Mouse (Mus musculus) Muller cell, postnatal 12 days (primary cell): ENCODE measurements around the gene Scp2d1.
"Not testable (repeated sequence)": the region's sequence is repeated elsewhere in the genome, so short reads cannot be mapped to it uniquely, and the experiment has no call there.

Experiments
- DNase-seq: peaks from one replicate; pipeline ENCODE4 v3.0.0-alpha.2; 2015; ENCODE audit errors: inconsistent ontology term

The Scp2d1 gene

DNA sequence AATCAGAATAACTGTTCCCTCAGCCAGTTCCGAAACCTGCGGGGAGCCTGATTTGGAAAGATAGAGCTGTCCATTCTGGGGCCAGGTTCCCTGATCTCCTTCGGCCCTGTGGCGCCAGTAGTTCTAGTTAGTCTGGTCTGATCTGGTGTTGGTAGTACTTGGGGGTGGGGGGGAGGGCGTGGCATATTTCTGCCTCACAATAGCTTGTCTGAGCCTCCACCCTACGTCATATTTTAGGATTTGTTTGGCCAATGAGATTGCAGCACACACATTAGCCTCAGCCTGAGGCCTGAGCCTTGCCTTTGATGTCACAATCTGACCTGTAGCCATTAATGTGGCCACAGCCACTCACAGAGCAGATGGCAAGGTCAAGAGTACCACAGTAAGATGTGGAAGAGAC, at the start of gene Scp2d1:
Scp2d1 (plus strand) TSS at position 301 of the 400 bp plus-strand sequence.
- not testable (repeated sequence) for DNase-seq

DNA sequence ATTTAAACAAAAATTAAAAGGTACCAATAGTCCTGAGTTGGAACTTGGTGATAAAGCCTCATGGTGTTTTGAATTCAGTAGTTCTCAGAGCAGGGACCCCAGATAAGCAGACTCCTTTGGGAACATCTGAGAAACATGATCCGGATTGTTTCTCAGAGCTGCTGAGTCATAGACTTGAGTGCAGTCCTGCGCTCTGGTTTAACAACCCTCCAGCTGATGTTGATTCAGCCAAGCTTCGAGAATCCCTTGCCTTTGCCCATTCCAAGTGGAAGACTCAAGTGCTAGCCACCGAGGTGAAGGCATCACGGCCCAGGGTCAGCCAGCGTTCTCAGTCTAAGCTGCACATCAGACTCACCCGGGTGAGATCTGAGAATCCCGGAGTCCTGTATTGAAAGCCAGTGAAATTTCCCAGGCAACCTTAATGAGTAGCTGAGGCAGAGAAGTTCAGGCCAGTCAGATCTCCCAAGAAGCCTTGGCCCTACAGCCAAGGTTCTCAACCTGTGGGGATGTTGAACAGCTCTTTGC, 48.8 kb upstream of the Scp2d1 start:
- no peak for DNase-seq

GRCm38 (mm10) chr2:144775626-144776025, 47.8 kb upstream of the Scp2d1 start:
- DNase-seq: no peak

GRCm38 (mm10) chr2:144779263-144779662, 44.2 kb upstream of the Scp2d1 start:
- no peak for DNase-seq

- no peak for DNase-seq
These were observed 42.7 kb upstream of the Scp2d1 start for GRCm38 (mm10) chr2:144780731-144781130.

GRCm38 (mm10) chr2:144781871-144782270, 41.6 kb upstream of the Scp2d1 start:
- DNase-seq: no peak

GRCm38 (mm10) chr2:144782481-144782880, 41.0 kb upstream of the Scp2d1 start:
- DNase-seq: no peak

- DNase-seq: no peak
These were observed 40.3 kb upstream of the Scp2d1 start for GRCm38 (mm10) chr2:144783190-144783589.

GRCm38 (mm10) chr2:144783831-144784230, 39.6 kb upstream of the Scp2d1 start:
- no peak for DNase-seq

DNA sequence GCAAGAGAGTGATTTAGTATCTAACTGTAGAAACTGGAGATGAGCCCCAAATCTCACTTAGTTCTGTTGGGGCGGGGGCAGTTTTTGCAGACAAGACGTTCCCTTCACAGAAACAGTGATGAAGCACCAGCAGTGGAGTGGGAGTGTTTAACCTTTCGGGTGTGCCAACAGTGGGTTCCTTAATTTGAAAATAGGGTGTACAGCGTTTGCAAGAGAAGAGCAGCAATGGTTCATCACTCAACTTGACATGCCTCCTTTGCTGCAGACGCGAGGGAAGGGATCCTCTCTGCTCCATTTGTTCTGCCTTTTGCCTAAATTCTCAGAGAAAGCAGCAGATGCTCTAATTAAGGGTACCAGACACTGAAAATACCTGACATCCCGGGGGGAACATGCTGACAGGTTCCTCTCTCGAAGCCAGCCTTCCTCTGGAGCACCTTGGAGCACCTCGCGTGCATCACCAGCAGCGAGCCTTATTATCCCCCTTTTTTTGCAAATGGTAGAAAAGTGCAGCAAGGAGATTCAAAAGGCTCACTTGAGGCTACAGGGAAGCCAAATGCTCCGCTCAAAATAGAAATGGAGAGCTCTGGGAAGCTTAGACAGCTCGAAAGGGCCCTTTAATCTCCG, 31.7 kb upstream of the Scp2d1 start:
- no peak for DNase-seq

DNA sequence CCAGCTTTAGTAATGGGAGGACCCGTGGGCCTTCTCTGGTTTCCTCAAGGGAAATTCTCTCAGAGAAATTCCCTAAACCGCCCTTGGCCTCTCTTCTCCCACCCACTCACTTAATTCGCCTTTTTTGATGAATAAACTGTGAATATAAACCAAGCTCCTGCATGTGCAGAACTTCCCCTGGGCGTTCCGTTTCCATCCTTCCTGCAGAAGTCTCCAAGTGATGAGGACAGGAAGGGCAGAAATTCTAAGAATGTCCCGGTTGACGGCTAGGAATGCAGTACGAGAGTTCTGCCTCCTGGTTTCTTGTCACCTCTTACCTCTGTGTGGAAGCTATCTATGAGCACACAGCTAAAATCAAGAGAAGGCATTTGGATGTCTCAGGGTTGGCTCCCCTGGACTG, 25.9 kb upstream of the Scp2d1 start:
- DNase-seq: no peak

GRCm38 (mm10) chr2:144807766-144808754, 15.4 kb upstream of the Scp2d1 start:
- DNase-seq: no peak

- no peak for DNase-seq
These were observed 5.1 kb downstream of the Scp2d1 start for GRCm38 (mm10) chr2:144828457-144828985.

- no peak for DNase-seq
These were observed 13.3 kb downstream of the Scp2d1 start for GRCm38 (mm10) chr2:144836667-144837311.

DNA sequence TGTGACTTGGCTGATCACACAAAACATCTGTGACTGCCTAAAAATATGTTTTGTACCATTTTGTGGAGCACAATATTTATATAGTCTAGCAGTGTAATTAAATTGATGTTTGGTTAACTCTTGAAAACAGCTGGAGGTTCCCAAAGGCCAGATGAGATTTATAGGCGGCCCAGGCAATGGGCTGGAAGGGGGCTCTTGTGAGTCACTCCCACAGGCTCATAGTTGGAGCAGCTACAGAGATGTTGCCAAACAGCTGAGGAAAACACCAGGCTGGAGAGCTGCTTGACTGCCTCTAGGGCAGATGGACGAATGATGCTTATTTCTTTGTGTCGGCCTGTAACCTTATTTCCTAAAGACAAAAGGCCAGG, 13.8 kb downstream of the Scp2d1 start:
- DNase-seq: no peak

DNA sequence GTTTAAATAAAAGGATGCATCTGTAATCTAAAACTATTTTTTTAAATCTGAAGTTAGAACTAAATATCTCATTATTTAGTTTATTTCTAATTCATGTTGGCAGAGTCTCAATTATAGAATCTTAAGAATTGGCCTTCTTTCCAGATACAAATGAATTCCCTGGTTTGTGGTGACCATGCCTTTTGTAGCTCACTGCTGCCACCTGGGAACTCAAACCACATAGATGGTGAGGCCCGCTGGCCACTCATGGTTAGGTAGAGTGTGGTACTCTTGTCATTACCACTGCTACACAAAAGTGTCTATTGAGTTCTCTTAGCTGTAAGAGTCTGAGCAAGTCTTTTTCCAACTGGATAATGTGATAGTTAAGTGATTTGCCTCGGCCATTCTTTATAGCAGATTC, 45.4 kb downstream of the Scp2d1 start:
- no peak for DNase-seq
